ENCODE assay signal across 8 mouse cellular contexts in genomic region chr17:72604610-72604980, GRCm38 (mm10). TPM values are rescaled to one million over a fixed set of nuclear protein-coding genes. Genes with fewer than 3 reads are reported as not detected.
A peak's percentile ranks its signal among the peaks of the same experiment; 100 is the strongest.
DNase-seq lines count a peak whose midpoint lies in the region; ATAC-seq and TF ChIP-seq lines count a peak whose summit lies in the region.

Gene Alk (minus strand): TSS chr17:72604627.

- H3K4me1 ChIP-seq in liver, postnatal 0 days (ENCODE audit: insufficient read depth), result no peaks in the 10 kb centered on the region
- peaks cover 40% of the 10 kb centered on the region for H3K4me1 ChIP-seq in neural tube, embryonic 15.5 days

- H3K9me3 ChIP-seq in liver, postnatal 0 days (ENCODE audit: low read length), result no peaks in the 10 kb centered on the region
- H3K9me3 ChIP-seq in neural tube, embryonic 15.5 days (replicated peaks), result no peaks in the 10 kb centered on the region

- no peaks in the 10 kb centered on the region for H3K36me3 ChIP-seq in liver, postnatal 0 days (replicated peaks; ENCODE audit: insufficient read depth, low read length)
- no peaks in the 10 kb centered on the region for H3K36me3 ChIP-seq in neural tube, embryonic 15.5 days

- peaks cover 35% of the 10 kb centered on the region for H3K27me3 ChIP-seq in liver, postnatal 0 days (ENCODE audit: insufficient read depth, low read length)
- peaks cover 16% of the 10 kb centered on the region for H3K27me3 ChIP-seq in neural tube, embryonic 15.5 days (replicated peaks)

- H3K9ac ChIP-seq in liver, postnatal 0 days (replicated peaks), result no peak within 1 kb of the TSS
- H3K9ac ChIP-seq in neural tube, embryonic 15.5 days (replicated peaks), result peak within 1 kb of the TSS; percentile 52

- no peak for TF ChIP-seq CTCF in layer of hippocampus, adult 2 months (conservative IDR thresholded peaks at IDR 0.05)
- no peak for TF ChIP-seq CTCF in liver, postnatal 0 days (IDR thresholded peaks at IDR 0.05; ENCODE audit: low read depth)

- peak within 1 kb of the TSS; percentile 57 for H3K4me2 ChIP-seq in liver, postnatal 0 days (ENCODE audit: low read depth, low read length)
- peak within 1 kb of the TSS; percentile 98 for H3K4me2 ChIP-seq in neural tube, embryonic 15.5 days

- H3K4me3 ChIP-seq in layer of hippocampus, adult 2 months, result peak within 1 kb of the TSS; percentile 55
- H3K4me3 ChIP-seq in liver, postnatal 0 days (ENCODE audit: low read depth, low read length), result peak within 1 kb of the TSS; percentile 22
- H3K4me3 ChIP-seq in neural tube, embryonic 15.5 days (replicated peaks), result peak within 1 kb of the TSS; percentile 65

- under 1% methylated on average over 26 of the region's 32 CpGs for WGBS in liver, postnatal 0 days (ENCODE audit: insufficient replicate concordance)
- WGBS in neural tube, embryonic 15.5 days, result under 1% methylated on average over 32 of the region's 32 CpGs

- no peak for TF ChIP-seq EP300 in liver, postnatal 0 days (IDR thresholded peaks at IDR 0.05; ENCODE audit: low read depth)

- DNase-seq in CD4-positive, CD25-positive, alpha-beta regulatory T cell, adult 2 months (ENCODE audit: low read depth, low spot score), result peak; percentile 51
- DNase-seq in cerebellum, adult 18-20 months, result peak; percentile 70 to 71
- peak; percentile 90 for DNase-seq in forelimb bud, embryonic 11.5 days (ENCODE audit: low read depth, low spot score)
- DNase-seq in heart, postnatal 4 days, result peak; percentile 87
- peak; percentile 85 to 89 for DNase-seq in layer of hippocampus, adult 2 months (ENCODE audit: low spot score in 2 of 2)
- DNase-seq in liver, postnatal 0 days, result peak; percentile 87
- DNase-seq in testis, postnatal 10 days (ENCODE audit: low spot score), result peak; percentile 90

- peak within 1 kb of the TSS; percentile 23; the same call in 1 of the 2 replicates for H3K27ac ChIP-seq in layer of hippocampus, adult 2 months
- no peak within 1 kb of the TSS for H3K27ac ChIP-seq in liver, postnatal 0 days (ENCODE audit: low read depth)
- H3K27ac ChIP-seq in neural tube, embryonic 15.5 days (replicated peaks), result no peak within 1 kb of the TSS; the same call in 1 of the 2 replicates

- peak; percentile 82 for ATAC-seq in liver, postnatal 0 days
- ATAC-seq in neural tube, embryonic 15.5 days (ENCODE audit: low FRiP score), result peak; percentile 95

RNA-seq across cellular contexts. Expression of gene Alk, which starts in this region (rescaled TPM):
- total RNA-seq in heart, postnatal 4 days (2021), result under 1 TPM; 0.07 to 0.19 TPM
- 1 to 10 TPM; 5.4 to 6.7 TPM for total RNA-seq in layer of hippocampus, adult 2 months (2021)
- 0.05 and 0.07 TPM in 2 replicates for polyA plus RNA-seq in liver, postnatal 0 days (2015; fragmentation: Nextera tagmentation; extraction: Ambion mirVana)
- polyA plus RNA-seq in neural tube, embryonic 15.5 days (2015; fragmentation: Nextera tagmentation; extraction: Ambion mirVana), result 6.2 and 8.3 TPM in 2 replicates

Comparison
In these comparisons a context has a peak if more than half of its experiments do, and no peak if none do; other contexts are left out.
1. RNA of gene Alk (total RNA-seq): 5.4 to 6.7 TPM in layer of hippocampus, adult 2 months; 0.07 to 0.19 TPM in heart, postnatal 4 days; every median in the first group is over 4 times any median in the second.
2. Peak in DNase-seq in heart, postnatal 4 days; RNA of the gene not detected or under 1 TPM.
3. Peak in DNase-seq, ATAC-seq, H3K4me3 ChIP-seq and H3K4me2 ChIP-seq in liver, postnatal 0 days; RNA of the gene not detected or under 1 TPM.
4. Peak in every context shown above with its lines, with median percentiles within 50 percentile points of each other: DNase-seq and H3K4me3 ChIP-seq.